Comparison of ENCODE assay signal across 21 mouse cellular contexts in the genomic region with DNA sequence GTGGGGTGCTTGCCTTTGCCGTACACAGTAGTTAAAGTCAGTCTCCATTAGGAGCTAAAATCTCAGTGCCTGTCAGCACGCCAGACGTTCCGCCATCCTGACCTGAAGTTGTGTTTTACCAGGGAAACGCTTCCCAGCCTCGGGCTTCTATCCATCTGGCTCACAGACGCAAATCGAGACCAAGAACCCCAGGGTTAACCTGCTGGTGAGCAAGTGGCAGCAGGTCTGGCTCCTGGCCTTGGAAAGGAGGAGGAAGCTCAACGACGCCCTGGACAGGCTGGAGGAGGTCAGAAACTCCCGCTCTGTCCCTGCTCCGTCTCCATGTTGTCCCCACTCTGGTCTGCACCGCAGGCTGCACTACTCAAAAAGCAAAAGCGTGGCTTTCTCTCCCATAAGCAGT.
DNase-seq lines count a peak whose midpoint lies in the region; ATAC-seq lines count a peak whose summit lies in the region.
"Had no signal": no experiment of that assay in that cellular context is flagged by ENCODE, and none has a peak within 500 bp of the region (broad histone marks: within the 10 kb centered on the region; RNA-seq: fewer than 3 reads in every experiment).

No protein-coding gene starts in this region.

- no peaks in the 10 kb centered on the region for H3K9me3 ChIP-seq in heart, embryonic 15.5 days (replicated peaks)
- H3K9me3 ChIP-seq: forebrain, embryonic 13.5 days; kidney, embryonic 15.5 days; limb, embryonic 12.5 days; lung, embryonic 15.5 days had no signal

- no peak; the same call in 1 of the 2 replicates for ATAC-seq in heart, embryonic 15.5 days (replicated peaks; ENCODE audit: insufficient number of reproducible peaks, insufficient read depth, low FRiP score, low read depth)
- ATAC-seq: forebrain, embryonic 13.5 days; hindbrain, embryonic 16.5 days; intestine, postnatal 0 days had no signal

- no peak overlapping the region for H3K4me3 ChIP-seq in heart, embryonic 15.5 days
- H3K4me3 ChIP-seq: forebrain, embryonic 13.5 days; heart, adult 2 months; kidney, embryonic 15.5 days; limb, embryonic 12.5 days; lung, embryonic 15.5 days had no signal

- H3K4me2 ChIP-seq in heart, embryonic 15.5 days: no peak overlapping the region
- H3K4me2 ChIP-seq: forebrain, embryonic 13.5 days; kidney, embryonic 15.5 days; limb, embryonic 12.5 days; lung, embryonic 15.5 days; midbrain, embryonic 11.5 days had no signal

- H3K27me3 ChIP-seq in heart, embryonic 15.5 days: no peaks in the 10 kb centered on the region
- H3K27me3 ChIP-seq: forebrain, embryonic 13.5 days; kidney, embryonic 15.5 days; limb, embryonic 12.5 days; lung, embryonic 15.5 days had no signal

- peaks cover 74% of the 10 kb centered on the region for H3K36me3 ChIP-seq in heart, embryonic 15.5 days

- WGBS in heart, embryonic 15.5 days: 68% methylated on average over 14 of the region's 14 CpGs

- no peak for DNase-seq in heart, adult 18-20 months
- peak; percentile 27 for DNase-seq in ES-CJ7 (ENCODE audit: low read depth, low spot score)
- DNase-seq in cerebellum, adult 11-12 months: peak; percentile 87
- DNase-seq in cerebellum, postnatal 14 days: peak; percentile 80 to 82
- no peak for DNase-seq in adrenal gland, postnatal 10 days
- DNase-seq in right cerebral cortex, postnatal 25 days: no peak
- DNase-seq: adrenal gland, adult 8-10 months; gastrocnemius, postnatal 10 days; heart, adult 2 months; heart, postnatal 4 days; kidney, postnatal 4 days; thymus, postnatal 36 days had no signal

- H3K4me1 ChIP-seq in heart, embryonic 15.5 days (replicated peaks): peaks cover 24% of the 10 kb centered on the region
- H3K4me1 ChIP-seq: limb, embryonic 12.5 days had no signal

- no peak overlapping the region for H3K9ac ChIP-seq in heart, embryonic 15.5 days
- H3K9ac ChIP-seq: forebrain, embryonic 13.5 days; kidney, embryonic 15.5 days; limb, embryonic 12.5 days; liver, embryonic 14.5 days; lung, embryonic 15.5 days had no signal

- peak overlapping the region; percentile 24; the same call in 1 of the 2 replicates for H3K27ac ChIP-seq in heart, embryonic 15.5 days
- H3K27ac ChIP-seq: forebrain, embryonic 13.5 days; heart, adult 2 months; kidney, embryonic 15.5 days; limb, embryonic 12.5 days; liver, embryonic 14.5 days; lung, embryonic 15.5 days had no signal

Comparison
In these comparisons a context has a peak if more than half of its experiments do, and no peak if none do; other contexts are left out.
1. DNase-seq: peak in ES-CJ7 (single experiment), cerebellum, adult 11-12 months (single experiment) and cerebellum, postnatal 14 days (2 of 2); none in heart, adult 18-20 months (0 of 2), adrenal gland, postnatal 10 days (single experiment) and right cerebral cortex, postnatal 25 days (single experiment).